Mouse (Mus musculus) liver, embryonic 15.5 days (tissue): ENCODE measurements around the gene Mef2c. TPM values are rescaled to one million over a fixed set of nuclear protein-coding genes. Genes with fewer than 3 reads are reported as not detected.

Source experiments
- ATAC-seq: fragments of 200-750 bp; cut with Nextera tagmentation; 2 replicates; pipeline ENCODE4 v1.8.0; 2017; ENCODE audit warnings: moderate number of reproducible peaks, mild to moderate bottlenecking, moderate library complexity; ENCODE audit not compliant: insufficient read depth
- H3K27ac ChIP-seq: fragments of 300-500 bp; sonication (generic); replicated peaks from 2 replicates; pipeline ENCODE4 v1.5.1; 2015; ENCODE audit warnings: mild to moderate bottlenecking, inconsistent platforms
- H3K27me3 ChIP-seq: fragments of 300-500 bp; sonication (generic); 2 replicates; pipeline ENCODE4 v1.6.1; 2015; ENCODE audit warnings: mild to moderate bottlenecking, inconsistent platforms
- H3K36me3 ChIP-seq: fragments of 300-500 bp; sonication (generic); replicated peaks from 2 replicates; pipeline ENCODE4 v1.6.1; 2015; ENCODE audit warnings: moderate library complexity, mild to moderate bottlenecking, inconsistent platforms
- H3K4me1 ChIP-seq: fragments of 300-500 bp; sonication (generic); replicated peaks from 2 replicates; pipeline ENCODE4 v1.6.1; 2015; ENCODE audit warnings: inconsistent platforms
- H3K4me2 ChIP-seq: fragments of 300-500 bp; sonication (generic); 2 replicates; pipeline ENCODE4 v1.6.1; 2015; ENCODE audit warnings: moderate library complexity, mild to moderate bottlenecking, inconsistent platforms
- H3K4me3 ChIP-seq: fragments of 300-500 bp; sonication (generic); replicated peaks from 2 replicates; pipeline ENCODE4 v1.5.1; 2015; ENCODE audit warnings: mild to moderate bottlenecking, inconsistent platforms
- H3K9ac ChIP-seq: fragments of 300-500 bp; sonication (generic); 2 replicates; pipeline ENCODE4 v1.6.1; 2015; ENCODE audit warnings: moderate library complexity, mild to moderate bottlenecking, inconsistent platforms
- H3K9me3 ChIP-seq: fragments of 300-500 bp; sonication (generic); replicated peaks from 2 replicates; pipeline ENCODE4 v1.6.1; 2016; ENCODE audit warnings: inconsistent platforms
- WGBS: fragments of 180-500 bp; shearing (Covaris S2); methylation state at CpG from one replicate; pipeline ENCODE4 v1.1.7; 2015; ENCODE audit warnings: mixed read lengths; ENCODE audit not compliant: insufficient replicate concordance; 5-methylcytosine and 5-hydroxymethylcytosine counted together
- polyA plus RNA-seq: library from polyadenylated mRNA; unstranded; fragments of >200 nt; fragmentation: Nextera tagmentation; extraction: Ambion mirVana; gene quantifications from 2 replicates; pipeline ENCODE4 v1.2.1, GENCODE M21; 2015

The Mef2c gene
- polyA plus RNA-seq, 1 experiment from 2014 or later = 12.0 TPM

DNA sequence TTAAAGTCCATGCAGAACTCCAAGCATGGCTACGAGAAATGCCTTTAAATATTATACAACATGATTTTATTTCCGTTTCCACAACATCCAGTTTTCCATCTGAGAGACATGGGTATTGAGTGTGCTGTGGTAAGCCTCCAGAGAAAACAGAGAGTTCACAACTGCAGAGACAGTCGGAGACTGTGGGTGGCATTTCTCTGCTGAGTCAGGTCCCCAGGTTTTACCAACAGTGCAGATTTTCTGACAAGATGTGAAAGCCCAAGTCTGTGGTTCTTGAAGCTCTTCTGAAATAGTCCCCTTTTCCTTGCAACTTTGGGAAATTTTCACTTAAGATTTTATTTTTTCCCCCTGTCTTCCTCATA lies 105.7 kb downstream of the Mef2c start:
- H3K27me3 ChIP-seq = no peaks in the 10 kb centered on the region
- H3K4me1 ChIP-seq = 0 out of 2 replicates have a peak, but pooled peaks cover 3% of the 10 kb centered on the region
- no peaks in the 10 kb centered on the region for H3K36me3 ChIP-seq
- H3K27ac ChIP-seq = peak overlapping the region; percentile 26; the same call in 1 of the 2 replicates
- 0 out of 2 replicates have a peak, but pooled peaks have one; percentile 15 for ATAC-seq
- no peaks in the 10 kb centered on the region for H3K9me3 ChIP-seq
- WGBS = 41% methylated on average over 3 of the region's 3 CpGs
- no peak overlapping the region for H3K4me3 ChIP-seq
- H3K9ac ChIP-seq = no peak overlapping the region
- H3K4me2 ChIP-seq = no peak overlapping the region

DNA sequence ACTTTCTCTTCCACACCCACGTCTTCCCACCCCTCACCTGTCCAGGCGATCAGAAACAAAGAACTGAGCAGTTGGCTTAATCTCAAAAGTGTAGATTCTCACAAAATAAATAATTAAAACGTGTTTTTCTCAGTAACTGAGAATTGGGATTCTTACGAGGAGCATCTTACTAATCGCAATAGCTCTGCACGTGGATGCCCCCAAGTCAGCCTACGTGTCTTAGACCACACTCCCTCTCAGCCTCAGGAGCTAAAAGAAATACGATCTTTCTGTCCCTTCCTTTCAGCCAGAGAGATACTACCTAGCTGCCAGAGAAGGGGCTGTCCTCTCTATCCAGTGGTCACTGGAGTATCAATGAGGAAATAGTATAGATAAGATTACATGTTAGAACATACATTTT lies 106.3 kb downstream of the Mef2c start:
- H3K4me1 ChIP-seq = 0 out of 2 replicates have a peak, but pooled peaks cover 3% of the 10 kb centered on the region
- no peak overlapping the region for H3K4me2 ChIP-seq
- H3K36me3 ChIP-seq = no peaks in the 10 kb centered on the region
- ATAC-seq = no peak
- H3K27ac ChIP-seq = no peak overlapping the region
- no peak overlapping the region for H3K9ac ChIP-seq
- no peak overlapping the region for H3K4me3 ChIP-seq
- H3K27me3 ChIP-seq = no peaks in the 10 kb centered on the region
- no peaks in the 10 kb centered on the region for H3K9me3 ChIP-seq
- WGBS = 63% methylated on average over 8 of the region's 8 CpGs

DNA sequence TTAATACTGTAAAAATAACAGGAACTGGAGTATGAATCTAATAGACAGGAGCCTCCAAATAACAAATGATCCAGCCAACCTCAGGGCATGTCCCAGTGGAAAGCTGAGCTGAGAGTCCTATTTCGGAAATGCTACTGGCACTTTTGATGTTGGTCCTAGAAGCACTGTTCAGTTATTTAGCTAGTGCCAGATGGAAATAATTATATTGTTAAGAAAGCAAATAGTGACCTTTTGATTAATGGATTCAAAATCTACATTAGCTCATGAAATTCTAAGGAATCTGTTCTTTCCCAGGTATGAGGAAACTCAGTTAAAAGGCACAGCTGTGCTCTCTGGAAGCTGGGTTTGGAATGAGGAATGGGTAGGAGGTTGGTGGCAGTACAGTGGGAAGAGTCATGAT lies 108.4 kb downstream of the Mef2c start:
- WGBS = 67% methylated on average over 1 of the region's 1 CpGs
- H3K27me3 ChIP-seq = no peaks in the 10 kb centered on the region
- no peak overlapping the region for H3K4me3 ChIP-seq
- H3K4me2 ChIP-seq = no peak overlapping the region
- H3K27ac ChIP-seq = no peak overlapping the region
- no peaks in the 10 kb centered on the region for H3K36me3 ChIP-seq
- H3K9me3 ChIP-seq = no peaks in the 10 kb centered on the region
- H3K9ac ChIP-seq = no peak overlapping the region
- 0 out of 2 replicates have a peak, but pooled peaks cover 3% of the 10 kb centered on the region for H3K4me1 ChIP-seq
- no peak for ATAC-seq

DNA sequence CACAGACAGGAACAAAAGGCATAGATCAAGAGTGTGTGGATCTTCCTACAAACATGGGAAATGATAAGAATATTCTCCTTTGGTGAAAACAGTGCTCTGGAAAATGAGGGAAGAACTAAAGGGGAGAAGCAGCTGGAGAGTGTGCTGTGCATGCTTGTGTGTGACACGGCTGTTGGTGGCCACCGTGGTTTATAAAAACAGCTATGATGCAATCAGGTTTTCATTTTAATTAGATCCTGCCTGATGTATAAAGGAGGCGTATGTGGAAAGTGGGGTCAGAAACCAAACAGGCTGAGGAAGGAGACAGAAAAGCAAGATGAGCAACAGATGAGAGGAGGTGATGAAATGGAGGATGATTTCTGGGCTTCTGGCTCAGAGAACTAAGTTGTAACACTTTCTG lies 112.0 kb downstream of the Mef2c start:
- 48% methylated on average over 3 of the region's 3 CpGs for WGBS
- ATAC-seq = no peak
- H3K9ac ChIP-seq = no peak overlapping the region
- no peak overlapping the region for H3K27ac ChIP-seq
- H3K27me3 ChIP-seq = no peaks in the 10 kb centered on the region
- no peaks in the 10 kb centered on the region for H3K36me3 ChIP-seq
- no peaks in the 10 kb centered on the region for H3K9me3 ChIP-seq
- no peak overlapping the region for H3K4me2 ChIP-seq
- H3K4me1 ChIP-seq = no peaks in the 10 kb centered on the region
- H3K4me3 ChIP-seq = no peak overlapping the region

DNA sequence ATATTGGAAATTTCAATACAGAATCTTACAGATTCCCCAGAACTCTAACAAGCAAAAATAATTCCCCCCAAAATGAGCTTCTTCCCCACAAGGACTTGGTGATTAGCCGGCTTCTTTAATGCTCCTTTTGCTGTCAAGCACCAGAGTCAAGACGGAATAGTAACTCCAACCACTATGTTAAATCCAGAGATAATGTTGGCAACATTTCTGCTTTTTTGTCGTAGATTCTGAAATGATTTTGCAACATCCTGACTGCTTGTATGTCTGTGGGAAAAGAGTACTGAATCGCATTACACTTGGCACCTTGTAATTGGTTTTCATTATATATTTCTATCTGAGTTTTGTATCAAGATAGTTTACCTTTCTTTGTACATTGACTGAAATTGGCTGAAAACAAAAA lies 120.8 kb downstream of the Mef2c start:
- no peaks in the 10 kb centered on the region for H3K9me3 ChIP-seq
- 62% methylated on average over 4 of the region's 4 CpGs for WGBS
- no peaks in the 10 kb centered on the region for H3K36me3 ChIP-seq
- no peak overlapping the region for H3K9ac ChIP-seq
- ATAC-seq = no peak
- no peaks in the 10 kb centered on the region for H3K27me3 ChIP-seq
- no peak overlapping the region for H3K27ac ChIP-seq
- no peak overlapping the region for H3K4me2 ChIP-seq
- no peak overlapping the region for H3K4me3 ChIP-seq
- H3K4me1 ChIP-seq = no peaks in the 10 kb centered on the region; the same call in 1 of the 2 replicates

DNA sequence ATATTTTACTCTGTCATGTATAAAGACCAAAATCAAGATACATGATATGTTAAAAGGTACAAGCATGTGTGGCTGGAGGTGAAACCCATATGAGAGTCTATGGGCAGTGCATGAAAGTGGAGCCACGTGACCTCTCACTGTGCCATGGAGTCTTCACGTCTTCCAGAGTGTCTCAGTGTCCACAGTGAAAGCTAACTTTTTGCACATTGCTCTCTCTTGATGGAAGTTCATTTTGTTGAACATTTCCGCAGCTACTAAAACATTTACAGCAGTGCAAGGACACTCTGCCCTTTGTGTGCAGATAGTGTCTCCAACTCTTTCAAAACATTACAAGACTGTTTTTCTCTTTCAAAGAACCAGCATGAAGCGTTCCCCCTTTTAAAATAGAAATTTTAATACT lies 123.6 kb downstream of the Mef2c start:
- H3K4me2 ChIP-seq = no peak overlapping the region
- ATAC-seq = no peak
- H3K36me3 ChIP-seq = no peaks in the 10 kb centered on the region
- no peak overlapping the region for H3K27ac ChIP-seq
- H3K4me3 ChIP-seq = no peak overlapping the region
- WGBS = 67% methylated on average over 4 of the region's 4 CpGs
- H3K4me1 ChIP-seq = no peaks in the 10 kb centered on the region; the same call in 1 of the 2 replicates
- no peaks in the 10 kb centered on the region for H3K9me3 ChIP-seq
- H3K9ac ChIP-seq = no peak overlapping the region
- no peaks in the 10 kb centered on the region for H3K27me3 ChIP-seq

DNA sequence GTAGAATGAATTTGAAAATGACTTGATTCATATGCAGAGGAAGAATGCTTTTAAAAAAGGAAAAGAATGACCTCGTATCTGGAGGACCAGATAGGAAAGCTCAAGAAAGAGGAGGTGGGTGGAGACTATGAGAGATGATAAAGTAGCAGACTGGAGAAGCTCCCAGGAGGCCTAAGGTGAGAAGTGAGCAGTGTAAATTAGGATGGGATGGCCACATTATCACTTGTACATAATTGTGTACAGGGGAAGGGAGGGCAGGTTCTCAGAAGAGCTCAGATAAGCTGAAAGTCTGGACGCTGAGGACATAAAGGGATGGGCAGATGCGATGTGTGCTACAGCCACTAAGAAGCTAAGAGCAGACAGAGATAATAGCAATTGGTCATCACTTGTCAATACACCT lies 124.3 kb downstream of the Mef2c start:
- Histone ChIP-seq H3K9me3 (no peaks in the 10 kb centered on the region), H3K9ac (no peak overlapping the region), H3K4me1 (no peaks in the 10 kb centered on the region; the same call in 1 of the 2 replicates), H3K27me3 (no peaks in the 10 kb centered on the region), H3K4me2 (no peak overlapping the region), H3K27ac (no peak overlapping the region), H3K4me3 (no peak overlapping the region), H3K36me3 (no peaks in the 10 kb centered on the region)
- peak; percentile 34; the same call in 1 of the 2 replicates for ATAC-seq
- 39% methylated on average over 3 of the region's 3 CpGs for WGBS

DNA sequence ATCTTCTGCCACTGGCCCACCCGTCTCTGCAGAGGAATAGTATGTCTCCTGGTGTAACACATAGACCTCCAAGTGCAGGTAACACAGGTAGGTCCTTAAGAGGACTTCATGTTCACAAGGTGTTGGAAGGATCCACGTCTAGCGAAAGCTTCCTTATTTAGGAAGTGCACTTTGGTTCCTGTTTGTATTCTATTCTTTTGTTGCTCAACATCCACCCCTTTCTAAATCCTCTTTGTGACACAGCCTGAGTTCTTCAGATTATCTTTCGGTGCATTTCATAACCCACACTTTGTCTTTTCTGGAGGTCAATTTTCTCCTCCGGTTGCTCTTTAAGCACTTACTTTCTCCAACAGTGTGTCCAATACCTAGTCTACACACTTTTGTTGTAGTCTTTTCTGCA lies 129.3 kb downstream of the Mef2c start:
- WGBS = 70% methylated on average over 5 of the region's 5 CpGs

DNA sequence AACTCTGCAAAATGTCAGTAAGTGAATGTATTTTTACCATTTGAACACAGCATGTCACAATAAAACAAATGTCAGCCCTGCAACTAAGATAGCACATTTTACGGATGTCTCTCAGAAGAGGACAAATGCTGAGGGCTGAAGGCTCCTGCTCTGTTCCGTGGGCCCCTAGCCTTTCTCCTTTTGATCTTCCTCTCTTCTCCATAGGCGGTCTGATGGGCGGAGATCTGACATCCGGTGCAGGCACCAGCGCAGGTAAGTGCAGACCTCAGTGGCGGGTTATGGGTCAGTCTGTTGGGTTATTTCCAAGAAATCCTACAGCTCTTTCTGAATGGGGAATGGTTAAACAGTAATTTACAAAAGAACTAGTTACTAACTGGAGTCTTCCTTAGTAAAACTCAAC lies 131.4 kb downstream of the Mef2c start:
- no peak overlapping the region for H3K4me3 ChIP-seq
- H3K27ac ChIP-seq = no peak overlapping the region
- H3K9me3 ChIP-seq = no peaks in the 10 kb centered on the region
- 65% methylated on average over 7 of the region's 7 CpGs for WGBS
- ATAC-seq = no peak
- H3K27me3 ChIP-seq = no peaks in the 10 kb centered on the region
- no peak overlapping the region for H3K4me2 ChIP-seq
- H3K36me3 ChIP-seq = no peaks in the 10 kb centered on the region
- H3K4me1 ChIP-seq = no peaks in the 10 kb centered on the region
- H3K9ac ChIP-seq = no peak overlapping the region

More for the DNA sequence above, 129.3 kb downstream of the Mef2c start:
- Histone ChIP-seq H3K4me1 (no peaks in the 10 kb centered on the region; the same call in 1 of the 2 replicates), H3K36me3 (no peaks in the 10 kb centered on the region), H3K27me3 (no peaks in the 10 kb centered on the region), H3K4me3 (no peak overlapping the region), H3K4me2 (no peak overlapping the region), H3K27ac (no peak overlapping the region), H3K9me3 (no peaks in the 10 kb centered on the region), H3K9ac (no peak overlapping the region)
- no peak for ATAC-seq

DNA sequence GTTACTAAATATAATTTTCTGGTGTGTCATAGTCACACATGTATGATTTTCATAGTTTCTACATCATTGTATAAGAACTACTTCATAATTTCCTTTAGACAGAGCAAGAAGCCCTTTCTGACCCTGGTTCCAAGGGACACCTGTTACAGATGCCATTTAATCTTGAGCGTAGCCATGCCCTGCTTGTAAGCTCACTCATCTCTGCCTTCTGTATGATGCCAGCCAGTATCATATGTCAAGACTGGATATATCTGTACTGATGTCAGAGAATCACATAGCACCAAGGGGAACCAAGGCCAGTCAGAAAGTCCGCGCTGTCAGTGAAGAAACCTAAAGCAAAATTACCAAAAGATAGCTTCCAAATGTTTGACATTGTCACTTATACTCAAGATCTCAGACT lies 133.8 kb downstream of the Mef2c start:
- no peak for ATAC-seq
- H3K9ac ChIP-seq = no peak overlapping the region
- no peaks in the 10 kb centered on the region for H3K4me1 ChIP-seq
- no peak overlapping the region for H3K4me2 ChIP-seq
- no peak overlapping the region for H3K27ac ChIP-seq
- no peaks in the 10 kb centered on the region for H3K9me3 ChIP-seq
- 81% methylated on average over 3 of the region's 3 CpGs for WGBS
- H3K27me3 ChIP-seq = no peaks in the 10 kb centered on the region
- no peaks in the 10 kb centered on the region for H3K36me3 ChIP-seq
- H3K4me3 ChIP-seq = no peak overlapping the region

DNA sequence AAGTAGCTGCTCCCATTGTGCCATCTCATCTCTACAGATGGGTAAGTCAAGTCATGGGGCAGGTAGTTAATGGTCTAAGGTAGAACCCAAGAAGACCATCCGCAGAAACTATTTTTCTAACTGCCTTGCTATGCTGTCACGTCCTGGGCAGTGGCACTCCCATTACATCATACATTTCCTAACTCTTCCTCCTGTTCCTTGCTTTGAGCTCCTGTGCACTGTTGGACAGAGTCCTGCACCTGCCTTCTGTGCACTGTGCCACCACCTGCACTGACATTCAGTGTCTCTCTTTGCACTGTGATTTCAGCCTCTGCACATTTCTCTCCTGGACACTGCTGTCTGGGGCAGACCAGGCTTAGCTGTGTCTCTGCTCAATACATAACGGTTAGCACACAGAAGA lies 134.9 kb downstream of the Mef2c start:
- no peaks in the 10 kb centered on the region for H3K9me3 ChIP-seq
- no peaks in the 10 kb centered on the region for H3K36me3 ChIP-seq
- ATAC-seq = no peak
- no peak overlapping the region for H3K9ac ChIP-seq
- no peaks in the 10 kb centered on the region for H3K4me1 ChIP-seq
- H3K4me3 ChIP-seq = no peak overlapping the region
- WGBS = 83% methylated on average over 3 of the region's 3 CpGs
- no peaks in the 10 kb centered on the region for H3K27me3 ChIP-seq
- no peak overlapping the region for H3K27ac ChIP-seq
- H3K4me2 ChIP-seq = no peak overlapping the region

DNA sequence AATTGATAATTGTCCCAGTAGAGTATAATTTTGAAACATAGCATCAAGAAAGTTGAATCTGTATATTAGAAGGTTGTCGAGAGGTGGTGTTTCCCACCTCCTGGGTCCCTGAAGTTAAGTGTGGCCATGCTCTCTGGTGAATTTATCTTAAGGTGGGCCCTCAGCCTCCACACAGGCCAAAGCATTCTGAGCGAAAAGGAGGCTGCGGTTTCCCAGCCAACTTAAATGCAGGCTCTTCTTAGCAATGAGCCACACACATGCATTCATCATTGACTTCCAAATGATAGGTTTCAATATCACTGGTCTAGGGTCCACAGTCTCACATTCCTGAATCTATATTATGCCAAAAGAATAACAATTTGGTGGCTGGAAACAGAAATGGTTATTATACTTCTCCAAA lies 145.2 kb downstream of the Mef2c start:
- Histone ChIP-seq H3K9me3 (no peaks in the 10 kb centered on the region), H3K4me2 (no peak overlapping the region), H3K27ac (no peak overlapping the region), H3K9ac (no peak overlapping the region), H3K4me3 (no peak overlapping the region), H3K36me3 (no peaks in the 10 kb centered on the region), H3K27me3 (no peaks in the 10 kb centered on the region), H3K4me1 (peaks cover 13% of the 10 kb centered on the region; the same call in 1 of the 2 replicates)
- WGBS = 52% methylated on average over 3 of the region's 3 CpGs
- ATAC-seq = no peak
